In genomic region chr11:78490781-78491241, GRCm38 (mm10) we compare ENCODE assay signal across 7 mouse cellular contexts. TPM values are rescaled to one million over a fixed set of nuclear protein-coding genes. Genes with fewer than 3 reads are reported as not detected.
A peak's percentile ranks its signal among the peaks of the same experiment; 100 is the strongest.
DNase-seq lines count a peak whose midpoint lies in the region; ATAC-seq and TF ChIP-seq lines count a peak whose summit lies in the region.

No protein-coding gene starts in this region.

- no peak overlapping the region for H3K27ac ChIP-seq in ES-E14 (ENCODE audit: insufficient read depth, low read depth, low read length, poor library complexity, severe bottlenecking)
- no peak overlapping the region for H3K27ac ChIP-seq in embryonic facial prominence, embryonic 12.5 days
- peak overlapping the region; percentile 50 for H3K27ac ChIP-seq in hindbrain, embryonic 13.5 days
- no peak overlapping the region for H3K27ac ChIP-seq in limb, embryonic 11.5 days (replicated peaks; ENCODE audit: low read depth, low read length)
- H3K27ac ChIP-seq in neural tube, embryonic 13.5 days (replicated peaks), result 0 out of 2 replicates have a peak overlapping the region, but pooled peaks have one; percentile 33

- 0 out of 2 replicates have a peak, but pooled peaks have one; percentile 64 for ATAC-seq in embryonic facial prominence, embryonic 12.5 days (ENCODE audit: insufficient number of reproducible peaks, insufficient read depth, low FRiP score, low TSS enrichment)
- ATAC-seq in hindbrain, embryonic 13.5 days (ENCODE audit: low FRiP score), result peak; percentile 81
- ATAC-seq in limb, embryonic 11.5 days (ENCODE audit: insufficient number of reproducible peaks, low FRiP score, low TSS enrichment, low read depth), result no peak
- peak; percentile 74 for ATAC-seq in neural tube, embryonic 13.5 days (ENCODE audit: low read depth)
- ATAC-seq in monocyte, adult 5-6 weeks (replicated peaks; ENCODE audit: insufficient number of reproducible peaks, low FRiP score, low TSS enrichment, poor library complexity, severe bottlenecking), result no peak

- DNase-seq in ES-E14 (ENCODE audit: low read depth, low spot score), result no peak
- DNase-seq in adrenal gland, adult 2 months, result peak; percentile 68
- DNase-seq in limb, embryonic 11.5 days (ENCODE audit: low spot score), result peak; percentile 60

- peaks cover 4 to 6% of the 10 kb centered on the region in 2 experiments; a peak in 2 of 4 replicates for H3K4me1 ChIP-seq in ES-E14 (ENCODE audit: control insufficient read depth in 2 of 2, insufficient read depth in 2 of 2, low read length in 2 of 2, poor library complexity in 1 of 2)
- H3K4me1 ChIP-seq in embryonic facial prominence, embryonic 12.5 days, result peaks cover 4% of the 10 kb centered on the region
- H3K4me1 ChIP-seq in hindbrain, embryonic 13.5 days (replicated peaks), result peaks cover 32% of the 10 kb centered on the region
- H3K4me1 ChIP-seq in limb, embryonic 11.5 days (ENCODE audit: control insufficient read depth, insufficient read depth, low read length), result peaks cover 4% of the 10 kb centered on the region; the same call in 1 of the 2 replicates
- peaks cover 38% of the 10 kb centered on the region for H3K4me1 ChIP-seq in neural tube, embryonic 13.5 days (replicated peaks)

- no peaks in the 10 kb centered on the region for H3K9me3 ChIP-seq in ES-E14 (ENCODE audit: control insufficient read depth, insufficient read depth, low read depth, low read length)
- no peaks in the 10 kb centered on the region for H3K9me3 ChIP-seq in embryonic facial prominence, embryonic 12.5 days
- H3K9me3 ChIP-seq in hindbrain, embryonic 13.5 days, result no peaks in the 10 kb centered on the region
- no peaks in the 10 kb centered on the region for H3K9me3 ChIP-seq in limb, embryonic 11.5 days (ENCODE audit: control insufficient read depth, low read length)
- no peaks in the 10 kb centered on the region for H3K9me3 ChIP-seq in neural tube, embryonic 13.5 days

- in situ Hi-C loops in ES-E14 (cut with MboI; ENCODE audit: low sequenced_read_pairs in 2 of 2, unreplicated experiment in 2 of 2), result no loop called here

- H3K9ac ChIP-seq in ES-E14 (ENCODE audit: insufficient read depth, low read depth, low read length, poor library complexity, severe bottlenecking), result peak overlapping the region; percentile 66
- 0 out of 2 replicates have a peak overlapping the region, but pooled peaks have one; percentile 31 for H3K9ac ChIP-seq in embryonic facial prominence, embryonic 12.5 days
- peak overlapping the region; percentile 62 for H3K9ac ChIP-seq in hindbrain, embryonic 13.5 days
- H3K9ac ChIP-seq in limb, embryonic 11.5 days (ENCODE audit: low read length), result no peak overlapping the region
- H3K9ac ChIP-seq in neural tube, embryonic 13.5 days, result peak overlapping the region; percentile 41; the same call in 1 of the 2 replicates

- peak overlapping the region; percentile 49 for H3K4me2 ChIP-seq in embryonic facial prominence, embryonic 12.5 days (replicated peaks)
- peak overlapping the region; percentile 54 for H3K4me2 ChIP-seq in hindbrain, embryonic 13.5 days
- peak overlapping the region; percentile 33 for H3K4me2 ChIP-seq in limb, embryonic 11.5 days (ENCODE audit: low read depth, severe bottlenecking)
- H3K4me2 ChIP-seq in neural tube, embryonic 13.5 days, result peak overlapping the region; percentile 52

- no peaks in the 10 kb centered on the region for H3K36me3 ChIP-seq in ES-E14 (ENCODE audit: control insufficient read depth, insufficient read depth, low read length, poor library complexity, severe bottlenecking)
- H3K36me3 ChIP-seq in embryonic facial prominence, embryonic 12.5 days, result no peaks in the 10 kb centered on the region
- peaks cover 27% of the 10 kb centered on the region for H3K36me3 ChIP-seq in hindbrain, embryonic 13.5 days
- H3K36me3 ChIP-seq in limb, embryonic 11.5 days (ENCODE audit: control insufficient read depth, insufficient read depth, low read length), result no peaks in the 10 kb centered on the region
- H3K36me3 ChIP-seq in neural tube, embryonic 13.5 days, result peaks cover 25% of the 10 kb centered on the region

- H3K4me3 ChIP-seq in ES-E14 (ENCODE audit: insufficient read depth in 1 of 2, low read depth in 1 of 2, low read length in 2 of 2, poor library complexity in 1 of 2, severe bottlenecking in 1 of 2), result peak overlapping the region; percentile 49 to 52
- H3K4me3 ChIP-seq in embryonic facial prominence, embryonic 12.5 days, result peak overlapping the region; percentile 28
- H3K4me3 ChIP-seq in hindbrain, embryonic 13.5 days, result peak overlapping the region; percentile 32
- H3K4me3 ChIP-seq in limb, embryonic 11.5 days (ENCODE audit: low read depth, low read length), result peak overlapping the region; percentile 22
- H3K4me3 ChIP-seq in neural tube, embryonic 13.5 days, result peak overlapping the region; percentile 26

- peaks cover 78% of the 10 kb centered on the region for H3K27me3 ChIP-seq in embryonic facial prominence, embryonic 12.5 days
- H3K27me3 ChIP-seq in hindbrain, embryonic 13.5 days, result peaks cover 69% of the 10 kb centered on the region
- peaks cover 60% of the 10 kb centered on the region for H3K27me3 ChIP-seq in limb, embryonic 11.5 days (ENCODE audit: control insufficient read depth, insufficient read depth, low read length)
- H3K27me3 ChIP-seq in neural tube, embryonic 13.5 days, result peaks cover 79% of the 10 kb centered on the region

- WGBS in embryonic facial prominence, embryonic 12.5 days, result 7% methylated on average over 48 of the region's 48 CpGs
- WGBS in hindbrain, embryonic 13.5 days, result 10% methylated on average over 47 of the region's 48 CpGs
- WGBS in limb, embryonic 11.5 days, result 10% methylated on average over 48 of the region's 48 CpGs
- WGBS in neural tube, embryonic 13.5 days, result 7% methylated on average over 48 of the region's 48 CpGs

TF ChIP-seq in ES-E14, 5 proteins besides CTCF, POLR2A, EP300 and RAD21:
- TF ChIP-seq HCFC1 (IDR thresholded peaks at IDR 0.05; ENCODE audit: borderline replicate concordance, insufficient read depth, low read length) (no peak), CHD2 (IDR thresholded peaks at IDR 0.05; ENCODE audit: low read depth, low read length) (no peak), MAFK (IDR thresholded peaks at IDR 0.05; ENCODE audit: insufficient read depth, low read depth, low read length) (no peak), ZC3H11A (IDR thresholded peaks at IDR 0.05; ENCODE audit: borderline replicate concordance, low read depth, low read length) (no peak), ZNF384 (IDR thresholded peaks at IDR 0.05; ENCODE audit: low read depth, low read length) (no peak)

RNA-seq across cellular contexts. Expression of gene Sarm1, which starts 6.7 kb away (rescaled TPM):
- 3.7 and 5.0 TPM in 2 replicates for total RNA-seq in ES-E14 (2012; rRNA removed)
- 1 to 10 TPM; 5.3 to 8.2 TPM for total RNA-seq in adrenal gland, adult 2 months (2021)
- polyA plus RNA-seq in adrenal gland, adult 2 months (2012; rRNA removed), result 2.3 and 3.0 TPM in 2 replicates
- polyA plus RNA-seq in embryonic facial prominence, embryonic 12.5 days (2016; fragmentation: Nextera tagmentation; extraction: Ambion mirVana), result 5.2 and 7.3 TPM in 2 replicates
- polyA plus RNA-seq in hindbrain, embryonic 13.5 days (2015; fragmentation: Nextera tagmentation; extraction: Ambion mirVana), result 45.0 and 47.2 TPM in 2 replicates
- polyA plus RNA-seq in limb, embryonic 11.5 days (2014; fragmentation: Nextera tagmentation; extraction: Ambion mirVana), result 2.2 and 2.5 TPM in 2 replicates
- polyA plus RNA-seq in neural tube, embryonic 13.5 days (2015; fragmentation: Nextera tagmentation; extraction: Ambion mirVana), result 41.1 and 43.0 TPM in 2 replicates
- total RNA-seq in monocyte, adult 5-6 weeks (2017), result 0.78 TPM in 1 of 3 replicates, not detected in the others

RNA-seq across cellular contexts. Expression of gene Vtn, which starts 8.1 kb away (rescaled TPM):
- total RNA-seq in ES-E14 (2012; rRNA removed), result 0.26 TPM in 1 of 2 replicates, not detected in the other
- total RNA-seq in adrenal gland, adult 2 months (2021), result 1 to 10 TPM; 3.0 to 7.7 TPM
- polyA plus RNA-seq in adrenal gland, adult 2 months (2012; rRNA removed), result 1.8 and 2.8 TPM in 2 replicates
- 11.8 and 13.2 TPM in 2 replicates for polyA plus RNA-seq in embryonic facial prominence, embryonic 12.5 days (2016; fragmentation: Nextera tagmentation; extraction: Ambion mirVana)
- polyA plus RNA-seq in hindbrain, embryonic 13.5 days (2015; fragmentation: Nextera tagmentation; extraction: Ambion mirVana), result 171 and 184 TPM in 2 replicates
- 0.41 TPM in 1 of 2 replicates, not detected in the other for polyA plus RNA-seq in limb, embryonic 11.5 days (2014; fragmentation: Nextera tagmentation; extraction: Ambion mirVana)
- 181 and 197 TPM in 2 replicates for polyA plus RNA-seq in neural tube, embryonic 13.5 days (2015; fragmentation: Nextera tagmentation; extraction: Ambion mirVana)
- total RNA-seq in monocyte, adult 5-6 weeks (2017), result not detected in 3 replicates

RNA-seq across cellular contexts. Expression of gene Sebox, which starts 12.4 kb away (rescaled TPM):
- total RNA-seq in ES-E14 (2012; rRNA removed), result 0.31 and 0.32 TPM in 2 replicates
- total RNA-seq in adrenal gland, adult 2 months (2021), result not detected
- not detected in 2 replicates for polyA plus RNA-seq in adrenal gland, adult 2 months (2012; rRNA removed)
- not detected in 2 replicates for polyA plus RNA-seq in embryonic facial prominence, embryonic 12.5 days (2016; fragmentation: Nextera tagmentation; extraction: Ambion mirVana)
- polyA plus RNA-seq in hindbrain, embryonic 13.5 days (2015; fragmentation: Nextera tagmentation; extraction: Ambion mirVana), result 0.13 and 0.19 TPM in 2 replicates
- polyA plus RNA-seq in limb, embryonic 11.5 days (2014; fragmentation: Nextera tagmentation; extraction: Ambion mirVana), result not detected in 2 replicates
- 0.15 TPM in 1 of 2 replicates, not detected in the other for polyA plus RNA-seq in neural tube, embryonic 13.5 days (2015; fragmentation: Nextera tagmentation; extraction: Ambion mirVana)
- total RNA-seq in monocyte, adult 5-6 weeks (2017), result not detected in 3 replicates

RNA-seq across cellular contexts. Expression of gene Tmem199, which starts 21.2 kb away (rescaled TPM):
- total RNA-seq in ES-E14 (2012; rRNA removed), result 73.1 and 73.8 TPM in 2 replicates
- 10 to 100 TPM; 22.0 to 26.8 TPM for total RNA-seq in adrenal gland, adult 2 months (2021)
- polyA plus RNA-seq in adrenal gland, adult 2 months (2012; rRNA removed), result 6.9 and 8.8 TPM in 2 replicates
- 53.4 and 60.7 TPM in 2 replicates for polyA plus RNA-seq in embryonic facial prominence, embryonic 12.5 days (2016; fragmentation: Nextera tagmentation; extraction: Ambion mirVana)
- 93.6 and 101 TPM in 2 replicates for polyA plus RNA-seq in hindbrain, embryonic 13.5 days (2015; fragmentation: Nextera tagmentation; extraction: Ambion mirVana)
- polyA plus RNA-seq in limb, embryonic 11.5 days (2014; fragmentation: Nextera tagmentation; extraction: Ambion mirVana), result 62.0 and 66.5 TPM in 2 replicates
- polyA plus RNA-seq in neural tube, embryonic 13.5 days (2015; fragmentation: Nextera tagmentation; extraction: Ambion mirVana), result 92.7 and 101 TPM in 2 replicates
- total RNA-seq in monocyte, adult 5-6 weeks (2017), result 23.4 to 38.7 TPM (median 34.2 TPM) in 3 replicates

RNA-seq across cellular contexts. Expression of gene Poldip2, which starts 21.2 kb away (rescaled TPM):
- total RNA-seq in ES-E14 (2012; rRNA removed), result 88.3 and 88.5 TPM in 2 replicates
- 100 to 1,000 TPM; 151 to 168 TPM for total RNA-seq in adrenal gland, adult 2 months (2021)
- 94.8 and 108 TPM in 2 replicates for polyA plus RNA-seq in adrenal gland, adult 2 months (2012; rRNA removed)
- polyA plus RNA-seq in embryonic facial prominence, embryonic 12.5 days (2016; fragmentation: Nextera tagmentation; extraction: Ambion mirVana), result 180 and 183 TPM in 2 replicates
- polyA plus RNA-seq in hindbrain, embryonic 13.5 days (2015; fragmentation: Nextera tagmentation; extraction: Ambion mirVana), result 185 and 190 TPM in 2 replicates
- 164 and 165 TPM in 2 replicates for polyA plus RNA-seq in limb, embryonic 11.5 days (2014; fragmentation: Nextera tagmentation; extraction: Ambion mirVana)
- polyA plus RNA-seq in neural tube, embryonic 13.5 days (2015; fragmentation: Nextera tagmentation; extraction: Ambion mirVana), result 178 and 191 TPM in 2 replicates
- total RNA-seq in monocyte, adult 5-6 weeks (2017), result 18.0 to 27.4 TPM (median 21.5 TPM) in 3 replicates

Comparison
In these comparisons a context has a peak if more than half of its experiments do, and no peak if none do; other contexts are left out.
1. H3K27ac ChIP-seq: peak in hindbrain, embryonic 13.5 days (single experiment) and neural tube, embryonic 13.5 days (single experiment); none in ES-E14 (single experiment), embryonic facial prominence, embryonic 12.5 days (single experiment) and limb, embryonic 11.5 days (single experiment).
2. ATAC-seq: peak in embryonic facial prominence, embryonic 12.5 days (single experiment), hindbrain, embryonic 13.5 days (single experiment) and neural tube, embryonic 13.5 days (single experiment); none in limb, embryonic 11.5 days (single experiment) and monocyte, adult 5-6 weeks (single experiment).
3. RNA of gene Vtn, which starts 8.1 kb away (polyA plus RNA-seq): 181 to 197 TPM in neural tube, embryonic 13.5 days and 171 to 184 TPM in hindbrain, embryonic 13.5 days; 11.8 to 13.2 TPM in embryonic facial prominence, embryonic 12.5 days, 1.8 to 2.8 TPM in adrenal gland, adult 2 months and 0.41 TPM in limb, embryonic 11.5 days; every median in the first group is over 10 times any median in the second.
4. Peak in every context shown above with its lines, with median percentiles within 50 percentile points of each other: H3K4me3 ChIP-seq and H3K4me2 ChIP-seq.